Mouse (Mus musculus) adrenal gland, postnatal 14 days (tissue): ENCODE data around the gene Gse1. TPM values are rescaled to one million over a fixed set of nuclear protein-coding genes. Genes with fewer than 3 reads are reported as not detected.
"Not testable (repeated sequence)": the region's sequence is repeated elsewhere in the genome, so short reads cannot be mapped to it uniquely, and the experiment has no call there.

ENCODE experiments used
- DNase-seq: peaks from one replicate; pipeline ENCODE4 v3.0.0; 2021; ENCODE audit warnings: mixed read lengths
- total RNA-seq: library from RNA; stranded (reverse); gene quantifications from 2 replicates; pipeline ENCODE4 v1.2.3, GENCODE M21; 2021

Gse1 gene
- total RNA-seq, 1 experiment from 2014 or later, result 29.9 TPM

- peak; percentile 68 for DNase-seq
Observed at GRCm38 (mm10) chr8:120351332-120352071, 123.2 kb downstream of the Gse1 start.

- no peak for DNase-seq
Observed at GRCm38 (mm10) chr8:120352096-120352495, 123.8 kb downstream of the Gse1 start.

- no peak for DNase-seq
Observed at GRCm38 (mm10) chr8:120356067-120356466, 127.8 kb downstream of the Gse1 start.

- no peak for DNase-seq
Observed at GRCm38 (mm10) chr8:120357504-120357903, 129.2 kb downstream of the Gse1 start.

GRCm38 (mm10) chr8:120361301-120361700 lies 133.0 kb downstream of the Gse1 start:
- DNase-seq, result peak; percentile 79

GRCm38 (mm10) chr8:120363552-120364071 lies 135.4 kb downstream of the Gse1 start:
- peak; percentile 83 for DNase-seq

- peak; percentile 77 for DNase-seq
Observed at GRCm38 (mm10) chr8:120364093-120364725, 136.0 kb downstream of the Gse1 start.

- DNase-seq, result no peak
Observed at GRCm38 (mm10) chr8:120366840-120367239, 138.6 kb downstream of the Gse1 start.

- not testable (repeated sequence) for DNase-seq
Observed at GRCm38 (mm10) chr8:120368191-120368590, 139.9 kb downstream of the Gse1 start.

- peak; percentile 95 for DNase-seq
Observed at GRCm38 (mm10) chr8:120368814-120369649, 140.8 kb downstream of the Gse1 start.

GRCm38 (mm10) chr8:120369956-120370355 lies 141.7 kb downstream of the Gse1 start:
- DNase-seq, result peak; percentile 78

GRCm38 (mm10) chr8:120370461-120370860 lies 142.2 kb downstream of the Gse1 start:
- no peak for DNase-seq

GRCm38 (mm10) chr8:120371146-120371545 lies 142.9 kb downstream of the Gse1 start:
- no peak for DNase-seq

- no peak for DNase-seq
Observed at GRCm38 (mm10) chr8:120371725-120372457, 143.6 kb downstream of the Gse1 start.

GRCm38 (mm10) chr8:120372684-120373083 lies 144.4 kb downstream of the Gse1 start:
- DNase-seq, result no peak

- DNase-seq, result no peak
Observed at GRCm38 (mm10) chr8:120373621-120374020, 145.4 kb downstream of the Gse1 start.

GRCm38 (mm10) chr8:120374070-120374469 lies 145.8 kb downstream of the Gse1 start:
- DNase-seq, result no peak

- DNase-seq, result peak; percentile 80
Observed at GRCm38 (mm10) chr8:120374514-120374913, 146.3 kb downstream of the Gse1 start.

- no peak for DNase-seq
Observed at GRCm38 (mm10) chr8:120375170-120375569, 146.9 kb downstream of the Gse1 start.

- DNase-seq, result no peak
Observed at GRCm38 (mm10) chr8:120376215-120376614, 148.0 kb downstream of the Gse1 start.

- peak; percentile 58 for DNase-seq
Observed at GRCm38 (mm10) chr8:120376847-120377802, 148.9 kb downstream of the Gse1 start.
